In the genomic region with DNA sequence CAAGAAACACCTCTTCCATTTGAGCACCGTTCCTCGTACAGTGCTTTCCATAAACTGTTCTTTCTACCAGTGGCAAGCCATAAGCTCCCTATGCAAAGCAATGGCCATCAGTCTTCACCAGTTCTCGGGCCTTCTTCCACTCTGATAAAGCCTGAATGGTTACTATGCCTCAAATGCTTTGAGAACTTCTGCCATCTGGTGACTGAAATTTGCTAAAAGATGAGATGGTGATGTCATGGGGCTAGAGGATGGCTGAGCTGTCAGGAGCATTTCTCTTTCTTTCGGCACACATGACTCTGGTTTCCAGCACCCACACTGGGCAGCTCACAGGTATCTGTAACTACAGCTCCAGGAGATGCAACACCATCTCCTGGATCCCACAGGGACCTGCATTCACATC, we compare ENCODE assay signal across 9 mouse cellular contexts. TPM values are rescaled to one million over a fixed set of nuclear protein-coding genes. Genes with fewer than 3 reads are reported as not detected.
DNase-seq lines count a peak whose midpoint lies in the region; ATAC-seq and TF ChIP-seq lines count a peak whose summit lies in the region.
"Had no signal": no experiment of that assay in that cellular context is flagged by ENCODE, and none has a peak within 500 bp of the region (broad histone marks: within the 10 kb centered on the region; RNA-seq: fewer than 3 reads in every experiment).

No protein-coding gene starts in this region.

- H3K36me3 ChIP-seq in kidney, adult 2 months (ENCODE audit: control insufficient read depth, insufficient read depth, low read length): no peaks in the 10 kb centered on the region
- H3K36me3 ChIP-seq in kidney, embryonic 14.5 days (ENCODE audit: control insufficient read depth, insufficient read depth, low read length): no peaks in the 10 kb centered on the region

- WGBS in kidney, adult 2 months: 59% methylated on average over 4 of the region's 4 CpGs
- WGBS in kidney, embryonic 14.5 days: 82% methylated on average over 4 of the region's 4 CpGs

- peak; percentile 37; the same call in 1 of the 2 replicates for TF ChIP-seq CTCF in kidney, adult 2 months (conservative IDR thresholded peaks at IDR 0.05; ENCODE audit: insufficient read depth, insufficient read length, low read depth, low read length)

- no peak overlapping the region for H3K4me3 ChIP-seq in kidney, adult 2 months (ENCODE audit: insufficient read depth, low read depth, low read length)
- H3K4me3 ChIP-seq in kidney, embryonic 14.5 days (ENCODE audit: low read length): no peak overlapping the region

- H3K9me3 ChIP-seq in kidney, embryonic 14.5 days (ENCODE audit: control insufficient read depth, low read length): no peaks in the 10 kb centered on the region

- no peak for ATAC-seq in kidney, embryonic 14.5 days (ENCODE audit: low FRiP score, low TSS enrichment)

- no peaks in the 10 kb centered on the region for H3K4me1 ChIP-seq in kidney, adult 2 months (ENCODE audit: control insufficient read depth, insufficient read depth, low read length)
- H3K4me1 ChIP-seq in kidney, embryonic 14.5 days (ENCODE audit: control insufficient read depth, insufficient read depth, low read length): no peaks in the 10 kb centered on the region

- TF ChIP-seq POLR2A in kidney, adult 2 months (IDR thresholded peaks at IDR 0.05; ENCODE audit: low read depth, low read length): no peak

- DNase-seq in kidney, adult 2 months: peak; percentile 19
- DNase-seq in Muller cell, postnatal 12 days (ENCODE audit: inconsistent ontology term): peak; percentile 62
- DNase-seq in cerebellum, adult 8-10 months: peak; percentile 2
- peak; percentile 7 to 19 for DNase-seq in kidney, postnatal 36 days
- DNase-seq in retina, postnatal 7 days (ENCODE audit: low read depth, low spot score): peak; percentile 20
- no peak for DNase-seq in gastrocnemius, postnatal 14 days
- no peak for DNase-seq in ovary, adult 18-20 months (ENCODE audit: low spot score)

- H3K27me3 ChIP-seq in kidney, adult 2 months (replicated peaks; ENCODE audit: control insufficient read depth, insufficient read depth, low read length): no peaks in the 10 kb centered on the region
- no peaks in the 10 kb centered on the region for H3K27me3 ChIP-seq in kidney, embryonic 14.5 days (ENCODE audit: control insufficient read depth, insufficient read depth, low read length)

- no peak overlapping the region for H3K9ac ChIP-seq in kidney, embryonic 14.5 days (ENCODE audit: low read depth, low read length)

- H3K27ac ChIP-seq in kidney, adult 2 months (ENCODE audit: insufficient read depth, low read depth, low read length): no peak overlapping the region
- no peak overlapping the region for H3K27ac ChIP-seq in kidney, embryonic 14.5 days (ENCODE audit: low read depth, low read length)
- H3K27ac ChIP-seq: macrophage had no signal

- intact Hi-C loops in gastrocnemius, postnatal 14 days (cut with DNase I; ENCODE audit: low total_unique reads): no loop called here

- H3K4me2 ChIP-seq in kidney, embryonic 14.5 days (replicated peaks; ENCODE audit: low read depth, low read length): no peak overlapping the region

RNA-seq across cellular contexts. Expression of a gene that starts 40.1 kb away (rescaled TPM):
- 85.0 and 94.9 TPM in 2 replicates for polyA plus RNA-seq in kidney, adult 2 months (2012; rRNA removed)
- polyA plus RNA-seq in kidney, embryonic 14.5 days (2014; fragmentation: Nextera tagmentation; extraction: Ambion mirVana): 160 and 166 TPM in 2 replicates
- 10 to 100 TPM; 41.9 to 48.8 TPM for total RNA-seq in gastrocnemius, postnatal 14 days (2021)

Comparison
In these comparisons a context has a peak if more than half of its experiments do, and no peak if none do; other contexts are left out.
1. DNase-seq: peak in kidney, adult 2 months (single experiment), Muller cell, postnatal 12 days (single experiment), cerebellum, adult 8-10 months (single experiment), kidney, postnatal 36 days (2 of 2) and retina, postnatal 7 days (single experiment); none in gastrocnemius, postnatal 14 days (single experiment) and ovary, adult 18-20 months (single experiment).